Mouse (Mus musculus) liver, adult (tissue): ENCODE data around the gene Bnc1.

Experiments used
- GATA4 ChIP-seq: IDR thresholded peaks from 2 replicates; pipeline ENCODE4 v1.6.1; 2014; ENCODE audit warnings: mild to moderate bottlenecking, low read length; ENCODE audit not compliant: insufficient replicate concordance

The Bnc1 gene

DNA sequence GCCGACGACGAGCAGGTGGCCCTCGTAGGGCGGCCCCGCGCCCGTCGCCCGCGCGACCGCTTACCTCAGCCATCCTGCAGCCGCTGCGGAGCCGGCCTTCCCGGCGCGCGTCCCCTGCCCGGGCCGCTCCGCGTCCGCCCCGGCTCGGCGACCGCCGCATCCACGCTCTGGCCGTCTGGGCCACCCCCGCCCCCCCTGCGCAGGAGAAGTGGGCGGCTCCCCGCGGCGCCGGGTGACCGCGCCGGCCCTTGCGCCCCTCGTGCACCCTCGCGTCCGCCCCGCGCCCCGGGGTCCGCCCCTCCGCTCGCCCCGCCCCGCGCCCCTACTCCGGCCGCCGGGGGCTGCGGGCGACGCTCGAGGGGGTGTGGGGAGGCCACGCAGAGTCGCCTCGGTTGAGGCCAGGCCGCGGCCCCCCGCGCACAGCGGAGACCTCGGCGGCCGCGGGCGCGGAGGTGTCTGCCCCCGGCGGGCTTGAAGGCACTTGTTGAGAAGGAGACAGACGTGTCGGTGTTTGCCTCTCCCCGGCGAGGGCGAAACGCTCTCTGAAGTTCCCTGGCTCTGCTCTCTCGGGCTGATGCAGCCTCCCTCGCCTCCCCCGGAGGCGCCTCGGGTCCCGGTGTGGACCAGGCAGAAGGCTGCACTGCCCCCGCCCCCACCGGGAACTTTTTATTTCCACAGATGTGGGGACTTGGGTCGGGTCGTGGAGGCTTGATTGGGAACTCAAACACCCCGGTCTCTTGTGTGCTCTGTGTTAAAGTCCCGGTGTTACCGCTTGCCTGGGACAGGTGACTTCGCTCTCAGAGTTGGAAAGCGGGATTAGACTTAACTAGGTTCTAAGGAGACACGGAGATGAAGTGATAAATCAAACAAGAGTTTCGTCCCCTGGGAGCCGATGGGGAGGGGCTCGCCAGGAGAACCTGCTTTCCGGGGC, at the start of gene Bnc1:
Bnc1 (minus strand) TSS at position 162 of the 931 bp plus-strand sequence.
- TF ChIP-seq GATA4 = no peak

- TF ChIP-seq GATA4 = no peak
These were observed 41.3 kb upstream of the Bnc1 start for GRCm38 (mm10) chr7:82033347-82033746.

DNA sequence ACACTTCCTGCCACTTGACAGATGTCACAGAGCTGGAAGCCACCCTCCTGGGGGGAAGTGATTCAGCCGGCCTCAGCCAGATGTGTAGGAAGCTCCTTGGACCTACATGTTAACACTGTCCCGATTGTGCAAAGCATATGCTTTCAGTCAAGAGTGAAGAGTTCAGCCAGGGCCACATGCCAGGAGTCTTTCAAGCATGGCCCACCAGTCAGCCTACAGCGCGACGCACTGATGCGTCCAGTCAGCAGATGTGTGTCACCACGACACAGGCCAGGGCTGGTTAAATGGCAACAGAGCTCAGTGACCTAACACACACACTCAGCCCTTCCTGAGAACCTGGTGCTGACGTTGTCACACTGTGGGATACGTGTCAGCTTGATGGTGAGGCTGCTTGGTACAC, 37.6 kb upstream of the Bnc1 start:
- no peak for TF ChIP-seq GATA4

- no peak for TF ChIP-seq GATA4
These were observed 33.7 kb upstream of the Bnc1 start for GRCm38 (mm10) chr7:82025802-82026201.

GRCm38 (mm10) chr7:82023676-82024075, 31.6 kb upstream of the Bnc1 start:
- TF ChIP-seq GATA4 = no peak

DNA sequence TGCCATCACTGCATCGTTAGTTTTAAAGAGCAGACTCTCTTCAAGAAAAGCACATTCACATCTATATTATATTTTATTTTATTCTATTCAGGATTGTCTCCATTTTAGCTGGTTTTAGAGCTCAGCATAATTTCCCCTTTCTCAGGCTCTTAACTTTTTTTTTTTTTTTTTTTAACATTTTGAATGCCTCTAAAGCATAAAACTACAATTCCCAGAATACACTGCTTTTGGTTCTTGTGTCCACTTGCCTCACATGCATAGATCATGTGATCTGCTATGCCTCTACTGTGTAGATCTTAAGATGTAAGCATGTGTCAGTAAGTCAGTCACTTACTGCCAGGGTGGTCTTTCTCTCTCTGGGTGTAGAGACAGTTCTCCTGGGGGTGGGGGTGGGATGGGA, 30.3 kb upstream of the Bnc1 start:
- TF ChIP-seq GATA4 = no peak

- TF ChIP-seq GATA4 = no peak
These were observed 25.9 kb upstream of the Bnc1 start for GRCm38 (mm10) chr7:82018031-82018430.

- TF ChIP-seq GATA4 = no peak
These were observed 24.9 kb upstream of the Bnc1 start for GRCm38 (mm10) chr7:82016751-82017710.

GRCm38 (mm10) chr7:82012472-82012871, 20.4 kb upstream of the Bnc1 start:
- TF ChIP-seq GATA4 = no peak

DNA sequence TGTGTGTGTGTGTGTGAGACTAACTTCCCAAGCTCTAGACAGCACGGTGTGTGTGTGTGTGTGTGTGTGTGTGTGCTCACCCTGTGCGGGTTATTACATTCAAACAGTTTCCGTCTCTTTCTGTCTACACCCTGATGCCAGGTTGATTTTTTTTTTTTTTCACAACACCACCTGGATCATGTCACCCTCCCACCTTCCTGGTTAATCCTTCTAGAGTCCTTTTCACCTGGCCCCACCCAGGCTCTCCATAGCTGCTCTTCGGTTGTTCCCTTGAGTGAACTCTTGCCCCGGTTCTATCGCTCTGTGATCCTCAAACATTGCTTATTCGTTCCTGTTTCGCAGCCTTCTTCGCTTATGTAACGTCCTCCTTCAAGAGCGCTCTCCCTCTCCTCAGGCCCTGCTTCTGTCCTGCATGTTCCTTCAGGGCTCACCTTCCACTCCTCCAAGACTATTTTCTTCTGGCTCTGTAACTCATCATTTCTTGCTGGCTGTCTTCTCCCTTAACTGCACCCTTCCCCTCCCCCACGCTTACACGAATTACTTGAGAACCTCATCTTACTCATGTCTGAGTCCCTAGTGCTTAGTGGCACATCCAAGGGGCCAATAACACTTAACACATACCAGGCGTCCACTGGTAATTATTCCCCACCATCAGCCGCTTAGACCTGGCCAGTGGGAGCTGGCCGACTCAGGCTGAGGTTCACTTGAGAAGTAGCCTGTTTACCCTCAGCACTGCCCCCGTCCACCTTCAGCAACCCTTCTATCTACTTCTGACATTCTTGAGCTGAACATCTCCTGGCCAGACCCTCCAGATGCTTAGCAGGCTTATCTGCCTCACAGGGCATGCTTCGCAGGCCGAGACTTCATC, 19.7 kb upstream of the Bnc1 start:
- no peak for TF ChIP-seq GATA4

GRCm38 (mm10) chr7:82007151-82007550, 15.1 kb upstream of the Bnc1 start:
- no peak for TF ChIP-seq GATA4

GRCm38 (mm10) chr7:82004228-82004627, 12.1 kb upstream of the Bnc1 start:
- TF ChIP-seq GATA4 = no peak

DNA sequence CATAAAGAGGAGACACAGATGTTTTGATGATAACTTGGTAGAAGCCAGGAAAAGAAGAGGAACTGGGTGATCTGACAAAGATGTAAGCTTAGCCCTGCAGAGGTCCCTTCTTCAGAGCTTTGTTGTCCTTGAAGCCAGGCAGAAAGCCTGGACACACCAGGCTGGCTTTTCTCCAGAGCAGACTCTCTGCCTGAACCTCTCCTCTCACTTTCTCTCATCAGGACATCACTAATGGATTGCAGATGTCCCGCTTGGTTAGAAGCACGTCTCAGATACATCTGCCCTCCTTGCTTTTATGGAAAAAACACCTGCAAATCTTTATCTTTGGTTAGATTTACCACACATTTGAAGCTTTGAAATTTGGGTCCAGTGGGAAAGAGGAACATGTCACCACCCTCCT, 7.7 kb upstream of the Bnc1 start:
- no peak for TF ChIP-seq GATA4

DNA sequence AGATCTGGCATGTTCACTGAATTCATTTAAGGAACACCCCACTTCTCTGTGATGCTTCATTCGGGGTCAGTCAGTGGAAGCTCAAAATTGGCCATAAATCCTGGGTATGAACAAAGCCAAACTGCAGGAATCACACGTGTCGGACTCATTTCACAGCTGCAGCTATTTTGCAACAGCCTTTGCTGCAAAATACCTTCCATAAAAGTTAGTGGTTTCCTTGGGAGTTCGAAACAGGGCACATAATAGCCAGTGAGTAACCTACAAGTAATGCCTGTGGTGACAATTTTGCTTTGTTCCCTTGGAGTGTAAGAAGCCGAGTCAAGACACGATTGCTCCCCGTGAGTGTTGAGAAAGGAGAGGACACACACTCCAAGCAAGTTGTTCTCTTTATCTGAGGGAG, 7.3 kb upstream of the Bnc1 start:
- no peak for TF ChIP-seq GATA4

DNA sequence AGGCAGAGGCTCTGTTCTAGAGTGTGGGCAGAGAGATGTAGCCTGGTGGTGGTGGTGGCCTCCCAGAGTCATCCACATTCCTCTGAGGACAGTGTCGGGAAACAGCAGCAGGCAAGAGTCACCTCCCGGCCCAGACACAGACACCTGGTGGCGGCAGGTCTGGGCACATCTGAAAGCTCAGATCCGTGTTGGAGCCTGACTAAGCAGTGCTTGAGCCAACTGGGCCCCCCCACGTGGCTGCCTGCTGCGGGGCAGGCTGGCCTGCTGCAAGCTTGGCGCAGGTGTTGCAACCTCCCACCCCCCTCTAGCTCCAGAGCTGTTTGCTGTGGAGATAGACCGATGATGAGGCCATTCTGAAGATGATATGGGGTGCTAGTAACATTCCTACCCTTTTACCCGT, 3.9 kb upstream of the Bnc1 start:
- no peak for TF ChIP-seq GATA4
